Mouse (Mus musculus) CH12.LX (cell line): ENCODE measurements around the gene Gnaz. TPM values are rescaled to one million over a fixed set of nuclear protein-coding genes. Genes with fewer than 3 reads are reported as not detected.

Source experiments
- DNase-seq: peaks from one replicate; pipeline ENCODE4 v3.0.0-alpha.2; 2013; ENCODE audit errors: extremely low read depth
- H3K27ac ChIP-seq: 2 replicates; pipeline ENCODE4 v1.5.1; 2012; ENCODE audit warnings: low read depth, mild to moderate bottlenecking, control low read depth, moderate library complexity; ENCODE audit not compliant: insufficient read depth
- H3K27me3 ChIP-seq: replicated peaks from 2 replicates; pipeline ENCODE3; 2012; ENCODE audit warnings: inconsistent platforms
- H3K36me3 ChIP-seq, 2 experiments: replicated peaks in 1 of 2; 2 replicates each; pipeline versions ENCODE3 to v1.6.1; 2012; ENCODE audit warnings: inconsistent platforms in 1 of 2, low read length in 1 of 2, mild to moderate bottlenecking in 1 of 2, mixed read lengths in 1 of 2, moderate library complexity in 1 of 2; ENCODE audit not compliant: control insufficient read depth in 1 of 2, insufficient read depth in 1 of 2
- H3K4me1 ChIP-seq, 2 experiments: 2 replicates each; pipeline ENCODE4 v1.6.1; 2012; ENCODE audit warnings: inconsistent platforms in 1 of 2, moderate library complexity in 1 of 2; ENCODE audit not compliant: insufficient read depth in 2 of 2, control insufficient read depth in 1 of 2
- H3K4me2 ChIP-seq: 2 replicates; pipeline ENCODE4 v1.6.1; 2012; ENCODE audit warnings: low read depth, mild to moderate bottlenecking, control low read depth; ENCODE audit not compliant: poor library complexity, insufficient read depth, severe bottlenecking
- H3K4me3 ChIP-seq, 3 experiments: fragments of 150-350 bp in 1 of 3; sonication (generic) in 1 of 3; replicated peaks in 1 of 3; 2 replicates each; pipeline versions ENCODE3 to v1.5.1; 2011 to 2012; ENCODE audit warnings: low read depth in 2 of 3, low read length in 2 of 3, mild to moderate bottlenecking in 2 of 3, moderate library complexity in 2 of 3, control low read depth in 1 of 3, improper control_type of control experiment in 1 of 3, inconsistent platforms in 1 of 3, mixed read lengths in 1 of 3; ENCODE audit not compliant: poor library complexity in 1 of 3
- H3K79me2 ChIP-seq: replicated peaks from 2 replicates; pipeline ENCODE4 v1.6.1; 2012; ENCODE audit warnings: mild to moderate bottlenecking, moderate library complexity; ENCODE audit not compliant: control insufficient read depth, poor library complexity, insufficient read depth, severe bottlenecking; ENCODE audit errors: extremely low read depth
- H3K9ac ChIP-seq: 2 replicates; pipeline ENCODE4 v1.6.1; 2012; ENCODE audit warnings: low read depth, mild to moderate bottlenecking, control low read depth, moderate library complexity; ENCODE audit not compliant: insufficient read depth
- H3K9me3 ChIP-seq: replicated peaks from 2 replicates; pipeline ENCODE3; 2012; ENCODE audit warnings: low read length, inconsistent platforms, mixed read lengths
- BHLHE40 ChIP-seq: IDR thresholded peaks from 2 replicates; pipeline ENCODE4 v1.6.1; 2011; ENCODE audit warnings: mild to moderate bottlenecking, low read depth, low read length, improper control_type of control experiment
- CHD1 ChIP-seq: IDR thresholded peaks from 2 replicates; pipeline ENCODE4 v1.6.1; 2012; ENCODE audit warnings: low read depth, low read length, improper control_type of control experiment, inconsistent platforms
- CTCF ChIP-seq, 2 experiments: IDR thresholded peaks in 1 of 2; conservative IDR thresholded peaks in 1 of 2; 2 replicates each; pipeline ENCODE4 v1.5.1; 2011 to 2012; ENCODE audit warnings: low read depth in 2 of 2, low read length in 2 of 2, improper control_type of control experiment in 1 of 2, inconsistent platforms in 1 of 2, mild to moderate bottlenecking in 1 of 2, moderate library complexity in 1 of 2
- E2F4 ChIP-seq: IDR thresholded peaks from 2 replicates; pipeline ENCODE4 v1.6.1; 2011; ENCODE audit warnings: low read depth, low read length, improper control_type of control experiment; ENCODE audit not compliant: insufficient replicate concordance
- ELF1 ChIP-seq: IDR thresholded peaks from 2 replicates; pipeline ENCODE4 v1.6.1; 2014; ENCODE audit warnings: low read depth, mild to moderate bottlenecking, inconsistent platforms, low read length, improper control_type of control experiment
- EP300 ChIP-seq: IDR thresholded peaks from 2 replicates; pipeline ENCODE4 v1.6.1; 2011; ENCODE audit warnings: low read length, improper control_type of control experiment
- ETS1 ChIP-seq: conservative IDR thresholded peaks from 2 replicates; pipeline ENCODE4 v1.6.1; 2012; ENCODE audit warnings: low read depth, mild to moderate bottlenecking, inconsistent platforms, low read length, improper control_type of control experiment, moderate library complexity
- GABPA ChIP-seq: IDR thresholded peaks from 2 replicates; pipeline ENCODE4 v1.6.1; 2012; ENCODE audit warnings: low read depth, low read length, improper control_type of control experiment, inconsistent platforms; ENCODE audit not compliant: insufficient replicate concordance
- IRF4 ChIP-seq: IDR thresholded peaks from 2 replicates; pipeline ENCODE4 v1.6.1; 2014; ENCODE audit warnings: low read depth, mild to moderate bottlenecking, inconsistent platforms, low read length, improper control_type of control experiment
- JUND ChIP-seq: conservative IDR thresholded peaks from 2 replicates; pipeline ENCODE4 v1.6.1; 2011; ENCODE audit warnings: low read depth, low read length, improper control_type of control experiment
- MAFK ChIP-seq: IDR thresholded peaks from 2 replicates; pipeline ENCODE4 v1.6.1; 2011; ENCODE audit warnings: low read length, improper control_type of control experiment; ENCODE audit not compliant: insufficient replicate concordance
- MAX ChIP-seq: IDR thresholded peaks from 2 replicates; pipeline ENCODE4 v1.6.1; 2011; ENCODE audit warnings: low read length, improper control_type of control experiment
- MXI1 ChIP-seq: IDR thresholded peaks from 2 replicates; pipeline ENCODE4 v1.6.1; 2011; ENCODE audit warnings: mild to moderate bottlenecking, low read depth, low read length, improper control_type of control experiment
- MYC ChIP-seq: IDR thresholded peaks from 2 replicates; pipeline ENCODE4 v1.6.1; 2011; ENCODE audit warnings: low read depth, mild to moderate bottlenecking, improper control_type of control experiment, low read length
- NRF1 ChIP-seq: IDR thresholded peaks from 2 replicates; pipeline ENCODE4 v1.6.1; 2014; ENCODE audit warnings: low read depth, mild to moderate bottlenecking, inconsistent platforms, low read length, improper control_type of control experiment, moderate library complexity
- PAX5 ChIP-seq: IDR thresholded peaks from 2 replicates; pipeline ENCODE4 v1.6.1; 2012; ENCODE audit warnings: low read length, inconsistent platforms, mixed read lengths
- POLR2A ChIP-seq: IDR thresholded peaks from 2 replicates; pipeline ENCODE4 v1.6.1; 2011; ENCODE audit warnings: low read depth, mild to moderate bottlenecking, improper control_type of control experiment, low read length
- POLR2AphosphoS2 ChIP-seq: IDR thresholded peaks from 2 replicates; pipeline ENCODE4 v1.6.1; 2011; ENCODE audit warnings: low read depth, low read length, improper control_type of control experiment
- RCOR1 ChIP-seq: conservative IDR thresholded peaks from 2 replicates; pipeline ENCODE4 v1.6.1; 2012; ENCODE audit warnings: low read depth, mild to moderate bottlenecking, inconsistent platforms, low read length, improper control_type of control experiment
- SIN3A ChIP-seq: IDR thresholded peaks from 2 replicates; pipeline ENCODE4 v1.6.1; 2012; ENCODE audit warnings: low read length, improper control_type of control experiment, inconsistent platforms
- SMC3 ChIP-seq: IDR thresholded peaks from 2 replicates; pipeline ENCODE4 v1.6.1; 2011; ENCODE audit warnings: low read depth, low read length, improper control_type of control experiment
- TBP ChIP-seq: conservative IDR thresholded peaks from 2 replicates; pipeline ENCODE4 v1.6.1; 2011; ENCODE audit warnings: low read depth, low read length, improper control_type of control experiment
- UBTF ChIP-seq: IDR thresholded peaks from 2 replicates; pipeline ENCODE4 v1.6.1; 2012; ENCODE audit warnings: low read depth, mild to moderate bottlenecking, inconsistent platforms, low read length, improper control_type of control experiment, moderate library complexity
- USF1 ChIP-seq: IDR thresholded peaks from 2 replicates; pipeline ENCODE4 v1.6.1; 2014; ENCODE audit warnings: low read depth, mild to moderate bottlenecking, inconsistent platforms, low read length, improper control_type of control experiment
- ZKSCAN1 ChIP-seq: IDR thresholded peaks from 2 replicates; pipeline ENCODE4 v1.6.1; 2012; ENCODE audit warnings: low read depth, inconsistent platforms, low read length, improper control_type of control experiment, borderline replicate concordance
- ZNF384 ChIP-seq: IDR thresholded peaks from 2 replicates; pipeline ENCODE4 v1.6.1; 2012; ENCODE audit warnings: low read depth, low read length, improper control_type of control experiment, inconsistent platforms
- dilution Hi-C: fragments of 300-500 bp; cut with MboI; formaldehyde crosslinking; loops from 2 replicates; pipeline ENCODE4 v1.14.3; 2020; ENCODE audit warnings: low sequenced_read_pairs; ENCODE audit not compliant: extremely low pct_unique_long_range_greater_than_20kb, extremely low pct_ligation_motif_present
- in situ Hi-C: fragments of 300-500 bp; cut with MboI; formaldehyde crosslinking; loops from 3 replicates; pipeline ENCODE4 v1.14.3; 2019; ENCODE audit warnings: low sequenced_read_pairs, low pct_ligation_motif_present, low pct_unique_long_range_greater_than_20kb, mixed read lengths
- polyA plus RNA-seq: library from polyadenylated mRNA; unstranded; fragments of >175 nt; gene quantifications from 2 replicates; pipeline ENCODE4 v1.2.1, GENCODE M21; 2012; ENCODE audit warnings: low read depth; ENCODE audit not compliant: insufficient read length
- total RNA-seq, 2 experiments: library from RNA; depleted of rRNA; stranded (reverse); fragments of 300-350 nt in 1 of 2; fragments of >200 nt in 1 of 2; gene quantifications; 2 replicates each; pipeline ENCODE4 v1.2.3; 2012 to 2014

Gene Gnaz
- total and polyA plus RNA-seq, 3 experiments = 2.7 to 36.9 (median 5.5) TPM

DNA sequence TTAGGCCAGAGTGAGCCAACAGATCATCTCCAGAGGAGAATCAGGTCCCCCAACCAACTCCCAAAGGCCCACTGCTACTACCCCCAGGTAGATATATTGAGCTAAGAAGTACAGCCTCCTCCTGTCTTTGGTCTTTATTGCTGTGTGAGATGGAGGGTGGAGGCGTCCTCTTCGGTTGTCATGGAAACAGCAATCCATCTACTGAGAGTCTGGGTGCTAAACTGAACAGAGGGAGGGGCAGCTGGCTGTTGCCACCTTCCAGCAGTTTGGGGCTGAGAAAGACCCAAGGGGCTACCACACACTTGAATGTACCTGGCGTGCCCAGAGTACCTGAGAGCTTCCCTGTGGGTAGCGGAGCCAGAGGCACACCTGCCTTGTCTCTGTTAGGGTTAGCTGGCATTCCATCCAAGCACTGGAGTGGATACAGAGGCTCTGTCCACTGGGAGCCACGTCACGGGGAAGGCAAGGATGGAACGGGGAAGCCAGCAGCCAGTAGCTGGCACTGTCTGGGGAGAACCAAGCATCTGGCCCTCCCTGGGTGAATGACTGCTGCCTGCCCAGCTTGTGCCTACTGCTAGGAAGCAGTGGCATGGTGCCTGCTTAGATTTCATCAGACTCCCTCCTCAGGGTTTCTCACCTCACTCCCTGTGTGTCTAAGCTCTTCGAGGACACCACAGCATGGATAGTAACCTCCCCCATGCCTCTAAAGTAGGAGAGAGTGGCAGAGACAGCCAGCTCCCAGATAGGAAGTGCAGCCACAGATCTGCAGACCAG, 40.1 kb downstream of the Gnaz start:
- Histone ChIP-seq H3K27ac (no peak overlapping the region), H3K9me3 (no peaks in the 10 kb centered on the region), H3K4me3 (no peak overlapping the region), H3K79me2 (no peaks in the 10 kb centered on the region), H3K4me1 (no peaks in the 10 kb centered on the region), H3K4me2 (no peak overlapping the region), H3K9ac (no peak overlapping the region), H3K27me3 (no peaks in the 10 kb centered on the region), H3K36me3 (peaks cover 8 to 17% of the 10 kb centered on the region in 2 experiments)
- dilution Hi-C loops (no loop called here), in situ Hi-C loops (no loop called here)
- DNase-seq = no peak
- TF ChIP-seq MYC (no peak), USF1 (no peak), ZNF384 (no peak), JUND (no peak), GABPA (no peak), CTCF (conservative IDR thresholded peaks at IDR 0.05 in 1 of 2, IDR thresholded peaks at IDR 0.05 in 1 of 2; ENCODE audit: low read depth in 2 of 2, low read length in 2 of 2) (no peak), IRF4 (no peak), TBP (no peak), MAX (no peak), MAFK (no peak), SMC3 (no peak), ELF1 (no peak), EP300 (no peak), BHLHE40 (no peak), UBTF (no peak), POLR2AphosphoS2 (no peak), POLR2A (no peak)

DNA sequence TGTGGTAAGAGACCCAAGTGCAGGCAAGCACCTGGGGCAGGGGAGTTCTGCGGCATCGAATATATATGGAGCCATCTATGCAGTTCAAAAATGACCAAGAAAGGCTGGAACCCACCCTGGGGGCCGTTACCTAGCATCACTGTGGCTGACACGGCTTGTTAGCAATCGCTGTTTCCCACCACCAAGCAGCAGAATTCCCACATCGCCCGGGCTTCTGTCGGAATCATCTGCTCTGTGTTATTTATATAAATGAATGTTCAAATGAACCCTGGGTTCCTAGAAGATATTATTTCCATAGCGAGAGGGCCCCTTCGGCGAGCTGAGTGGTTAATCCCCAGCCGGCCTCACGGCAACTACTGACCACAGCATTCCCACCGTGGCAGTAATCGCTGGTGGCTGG, 43.7 kb downstream of the Gnaz start:
- Histone ChIP-seq H3K4me1 (no peaks in the 10 kb centered on the region), H3K4me2 (no peak overlapping the region), H3K9me3 (no peaks in the 10 kb centered on the region), H3K79me2 (no peaks in the 10 kb centered on the region), H3K4me3 (no peak overlapping the region), H3K27me3 (no peaks in the 10 kb centered on the region)
- dilution Hi-C loops = no loop called here
- DNase-seq = no peak
- TF ChIP-seq JUND (no peak), IRF4 (no peak), NRF1 (no peak), MXI1 (no peak), POLR2AphosphoS2 (no peak), ETS1 (no peak), SMC3 (no peak), ZKSCAN1 (no peak), EP300 (no peak), RCOR1 (no peak), USF1 (no peak), PAX5 (no peak), SIN3A (no peak), E2F4 (no peak), CHD1 (no peak)
- TF ChIP-seq, all 38 proteins: peak for 0
- in situ Hi-C loops = no loop called here
- no peak overlapping the region for H3K27ac ChIP-seq
- H3K9ac ChIP-seq = no peak overlapping the region
- peaks cover 14 to 30% of the 10 kb centered on the region in 2 experiments for H3K36me3 ChIP-seq
